Mouse (Mus musculus) left cerebral cortex, adult 11 months (tissue): ENCODE measurements at regions not wholly inside any gene's neighbourhood (a gene's known extent, or its start where the extent isn't known, plus 50 kb on each side); places are given as distances from the start of the nearest gene placed in this dataset.

Experiments
- DNase-seq: peaks from one replicate; pipeline ENCODE4 v3.0.0; 2022; ENCODE audit warnings: low spot score

DNA sequence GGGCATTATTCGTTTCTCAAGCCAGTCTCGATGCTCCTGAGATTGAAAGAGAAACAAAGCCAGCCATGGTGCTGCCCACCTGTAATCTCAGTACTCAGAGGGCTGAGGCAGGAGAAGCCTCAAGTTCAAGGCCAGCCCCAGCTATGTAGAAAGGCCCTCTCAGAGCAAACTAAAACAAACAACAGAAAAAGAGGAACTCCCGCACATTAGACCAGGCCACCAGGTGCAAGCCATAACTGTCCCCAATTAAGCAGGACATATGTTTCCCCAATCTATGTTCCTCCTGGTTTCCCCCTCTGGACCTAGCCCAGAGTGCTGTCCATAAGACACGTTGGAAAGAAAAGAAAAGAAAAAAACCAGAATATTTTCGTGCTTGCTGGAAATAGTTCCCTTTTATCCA lies 142.5 kb downstream of the Cdc5l start:
- DNase-seq, result no peak

DNA sequence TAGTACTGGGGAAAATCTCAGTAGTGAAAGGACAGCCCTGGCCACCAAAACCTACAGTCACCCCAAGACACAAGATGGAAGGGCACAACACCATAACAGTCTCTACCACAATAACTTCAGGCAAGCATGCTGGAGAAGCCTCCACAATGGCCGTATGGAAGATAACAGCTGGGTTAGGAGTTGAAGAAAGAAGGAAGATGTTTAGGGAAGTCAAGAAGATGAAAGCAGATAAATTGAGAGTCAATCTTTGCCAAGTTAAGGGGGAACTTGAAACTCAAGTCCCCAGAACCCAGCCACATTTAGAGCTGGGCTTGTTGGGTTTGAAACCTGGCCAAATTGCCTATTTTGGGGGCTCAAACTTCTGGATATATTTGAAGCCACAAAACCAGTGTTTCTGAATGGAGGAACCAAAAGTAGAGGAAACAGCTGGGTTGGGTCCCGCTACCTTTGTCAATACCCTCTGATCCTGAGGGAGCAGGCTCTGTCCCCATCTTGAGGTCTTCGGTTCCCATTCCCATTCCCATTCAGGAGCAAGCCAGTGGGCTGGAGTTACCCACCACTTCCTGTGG lies 147.8 kb downstream of the Cdc5l start:
- DNase-seq, result no peak

DNA sequence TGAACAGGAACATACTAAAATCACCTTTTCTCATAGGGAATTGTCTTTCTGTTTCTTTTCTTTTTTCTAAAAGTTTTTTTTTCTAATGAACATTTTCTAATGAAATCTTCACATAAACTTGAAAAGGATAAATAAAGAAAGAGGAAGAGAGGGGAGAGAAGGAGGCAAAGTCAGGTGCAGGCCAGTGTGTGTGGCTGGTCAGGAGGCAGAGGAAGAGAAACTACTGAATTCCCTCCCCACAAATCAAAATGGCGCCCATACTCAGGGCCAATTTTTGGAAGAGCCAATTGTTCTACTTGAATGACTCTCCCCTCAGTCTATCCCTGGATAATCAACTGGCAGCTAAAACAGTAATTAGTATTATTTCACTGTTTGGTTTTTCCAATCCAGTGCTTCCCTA lies 152.0 kb downstream of the Cdc5l start:
- DNase-seq, result no peak

DNA sequence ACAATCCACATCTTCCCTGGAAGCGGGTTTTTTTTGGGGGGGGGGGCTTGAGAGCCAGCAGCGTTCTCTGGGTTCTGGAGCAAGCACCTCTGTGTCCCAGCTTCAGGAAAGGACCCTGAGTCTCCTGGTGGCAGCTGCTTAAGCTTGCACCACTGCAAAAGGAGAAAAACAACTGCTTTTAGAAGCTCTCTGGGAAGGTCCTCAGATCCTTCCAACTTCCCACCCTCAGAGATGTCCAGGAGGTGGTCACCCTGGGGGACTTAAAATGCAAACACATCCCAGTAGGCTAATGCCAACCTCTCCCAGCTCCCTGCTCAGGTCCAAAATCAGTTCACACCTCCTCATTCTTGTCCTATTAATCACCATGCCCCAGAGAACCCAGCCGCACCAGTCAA lies 153.7 kb downstream of the Cdc5l start:
- no peak for DNase-seq

DNA sequence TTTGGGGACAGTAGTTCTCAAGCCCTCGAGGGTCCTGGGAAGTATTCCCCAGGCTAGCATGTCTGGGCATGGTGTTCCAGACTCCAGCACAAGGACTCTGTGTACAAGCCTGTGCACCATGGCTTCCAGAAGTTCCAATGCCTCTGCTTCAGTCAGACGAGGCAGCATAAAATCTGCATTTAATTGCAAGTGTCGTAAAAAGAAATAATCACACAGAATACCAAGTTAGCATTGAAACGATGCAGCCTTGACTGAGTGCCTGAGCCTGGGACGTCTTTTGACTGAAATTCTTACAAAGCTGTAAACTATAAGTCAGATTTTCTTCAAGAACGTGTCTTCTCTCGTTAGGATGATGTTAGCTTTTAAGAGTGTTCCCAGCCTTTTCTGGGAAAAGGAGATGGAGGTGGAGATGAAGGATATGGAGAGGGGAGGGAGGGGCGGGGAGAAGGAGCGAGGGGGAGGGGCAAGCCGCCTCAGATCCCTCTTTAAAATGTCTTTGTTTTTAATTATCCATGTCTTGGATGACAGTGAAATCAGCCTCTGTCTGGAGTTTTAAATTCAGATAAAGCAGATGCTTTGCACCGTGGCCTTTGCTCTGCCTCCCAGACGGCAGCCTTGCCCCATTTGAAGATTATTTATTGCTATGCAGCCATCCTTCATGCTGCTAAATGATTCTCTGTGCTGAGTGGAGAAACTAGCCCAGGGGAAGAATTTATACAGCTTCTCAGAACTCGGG lies 154.3 kb downstream of the Cdc5l start:
- DNase-seq, result no peak

DNA sequence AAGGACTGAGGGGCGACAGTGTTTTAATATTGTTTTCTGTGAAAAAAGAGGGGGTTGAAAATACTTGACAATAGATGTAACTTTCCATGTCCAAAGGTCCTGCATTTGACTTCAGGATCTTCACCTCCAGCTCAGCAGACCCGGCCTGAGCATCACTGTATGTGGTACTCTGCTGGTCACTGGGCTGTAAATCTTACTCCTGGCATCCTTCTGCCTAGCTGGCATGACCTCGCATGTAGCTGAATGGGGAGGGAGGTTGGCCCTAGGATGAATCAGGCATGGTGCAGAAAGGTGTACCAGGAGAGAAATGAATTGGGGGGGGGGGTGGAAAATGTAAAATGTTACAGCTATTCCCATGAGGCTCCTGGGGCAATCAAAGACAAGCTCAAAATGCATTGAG lies 156.0 kb downstream of the Cdc5l start:
- no peak for DNase-seq

DNA sequence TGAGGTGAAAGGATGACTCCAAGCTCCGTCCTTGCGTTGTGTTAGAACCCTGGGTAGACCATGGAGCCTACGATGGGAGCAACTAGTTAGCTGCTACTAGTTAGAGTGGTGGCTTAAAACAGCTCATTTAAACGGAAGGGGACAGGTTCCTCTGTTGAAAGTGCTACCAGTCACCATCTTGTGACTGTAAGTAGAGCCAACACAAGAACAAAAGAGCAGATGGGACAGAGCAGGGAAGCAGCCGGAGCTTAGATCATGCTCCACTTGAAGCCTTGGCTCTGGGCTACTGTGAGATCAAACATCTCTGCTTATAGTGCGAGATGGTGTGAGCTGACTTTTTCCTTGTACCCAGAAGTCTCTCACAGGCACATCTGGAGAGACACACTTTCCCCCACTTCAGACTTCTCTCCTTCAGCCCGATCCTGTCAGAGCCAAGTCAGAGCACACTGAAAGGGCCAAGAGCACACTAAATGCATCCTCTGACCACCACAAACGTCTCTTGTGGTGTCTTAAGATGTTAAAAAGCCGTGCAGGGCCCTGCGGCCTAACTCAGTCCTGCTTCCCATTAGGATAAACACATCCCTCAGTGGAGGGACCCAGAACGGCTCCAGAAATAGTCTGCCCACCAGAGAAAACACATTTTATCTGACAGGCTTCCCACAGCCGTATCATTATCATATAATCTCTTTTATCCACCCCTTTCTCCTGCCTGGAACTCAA lies 156.7 kb downstream of the Cdc5l start:
- DNase-seq, result no peak

DNA sequence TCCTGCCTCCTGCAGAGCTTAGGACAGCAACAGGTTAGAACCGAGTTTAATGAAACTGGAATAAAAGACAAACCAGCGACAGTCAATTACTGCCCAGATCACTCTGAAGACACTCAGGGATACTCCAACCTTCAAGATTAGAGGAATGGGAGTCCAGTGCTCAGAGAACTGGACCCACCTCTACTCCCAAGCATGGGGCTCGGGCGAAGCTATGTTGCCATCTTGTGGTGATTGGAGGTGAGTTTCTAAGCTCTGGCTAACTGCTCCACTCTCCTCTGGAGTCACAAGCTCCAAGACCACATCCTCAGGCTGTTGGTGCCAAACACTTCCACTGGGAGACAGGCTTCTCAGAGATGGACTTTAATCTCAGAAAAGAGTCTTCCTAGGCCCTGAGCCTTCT lies 158.6 kb downstream of the Cdc5l start:
- no peak for DNase-seq

DNA sequence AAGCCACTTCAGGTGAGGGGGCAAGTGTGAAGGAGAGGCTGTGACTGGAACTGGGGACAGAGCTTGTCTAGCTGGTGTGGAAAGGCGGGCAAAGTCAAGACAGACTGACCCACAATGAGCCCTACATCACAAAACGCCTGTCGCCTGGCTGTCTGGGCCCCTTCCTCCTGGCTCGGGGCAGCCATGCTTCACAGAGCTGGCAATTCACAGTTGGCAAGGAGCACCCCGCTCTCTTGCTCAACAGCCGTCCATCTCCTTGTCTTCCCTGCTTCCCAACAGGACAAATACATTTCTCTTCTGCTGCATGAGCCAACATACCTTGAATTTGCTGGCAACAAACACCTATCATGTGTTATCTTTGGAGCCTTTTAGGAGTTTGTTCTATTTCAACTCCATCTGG lies 166.8 kb downstream of the Cdc5l start:
- DNase-seq, result no peak

DNA sequence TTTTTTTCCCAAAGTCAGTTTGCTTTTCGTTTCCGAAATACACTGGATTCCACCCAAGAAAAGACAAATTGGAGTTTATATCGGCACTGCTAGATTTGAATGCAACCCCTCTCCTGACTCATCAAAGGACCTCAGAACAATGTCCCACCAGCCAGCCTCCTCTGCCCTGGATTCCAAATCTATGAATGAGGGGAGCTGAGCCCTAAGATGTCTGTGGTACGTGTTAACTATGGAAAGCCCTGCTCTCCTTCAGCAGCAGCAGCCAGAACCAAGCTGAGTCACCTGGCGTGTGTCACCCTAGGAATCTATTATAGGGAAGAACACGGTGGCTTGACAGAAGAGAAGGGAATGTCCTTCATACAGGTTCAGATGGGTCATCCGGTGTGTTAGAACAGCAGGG lies 167.9 kb downstream of the Cdc5l start:
- DNase-seq, result no peak

DNA sequence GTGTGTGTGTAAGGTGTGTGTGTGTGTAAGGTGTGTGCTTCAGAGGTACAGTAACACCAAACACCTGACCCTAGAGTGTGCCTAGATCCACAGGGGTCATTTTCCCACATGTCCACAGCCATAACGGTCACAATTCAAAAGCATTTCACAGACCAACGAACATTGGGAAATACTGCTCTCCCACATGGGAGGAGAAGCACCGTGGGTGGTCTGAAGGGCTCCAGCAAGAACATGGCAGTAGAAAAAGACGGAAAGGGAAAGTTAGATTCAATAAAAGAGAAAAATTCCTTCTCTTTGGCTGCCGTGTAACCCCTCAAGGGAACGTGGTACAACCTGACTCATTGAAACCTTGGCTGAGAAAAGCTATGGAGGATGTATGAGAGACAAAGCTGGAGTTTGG lies 169.1 kb downstream of the Cdc5l start:
- DNase-seq, result no peak

DNA sequence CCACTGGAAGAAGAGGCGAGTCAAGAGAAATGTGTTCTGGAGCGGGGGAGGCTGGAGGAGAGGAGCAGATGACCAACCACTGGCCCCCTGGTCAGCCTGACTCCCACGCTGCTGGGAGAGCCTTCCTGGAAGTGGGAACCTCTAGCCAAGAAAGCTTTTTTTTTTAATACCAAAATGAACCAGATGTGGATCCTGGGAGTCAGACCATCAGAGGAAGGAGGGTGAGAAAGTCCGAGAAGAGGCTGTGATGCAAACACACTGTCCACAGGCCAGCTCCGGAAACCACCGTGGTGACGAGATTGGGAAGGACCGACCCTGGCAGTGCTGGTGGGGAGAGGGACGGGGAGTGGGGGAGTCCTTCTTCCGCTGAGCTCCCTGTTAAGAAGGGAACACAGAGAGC lies 173.1 kb downstream of the Cdc5l start:
- no peak for DNase-seq

DNA sequence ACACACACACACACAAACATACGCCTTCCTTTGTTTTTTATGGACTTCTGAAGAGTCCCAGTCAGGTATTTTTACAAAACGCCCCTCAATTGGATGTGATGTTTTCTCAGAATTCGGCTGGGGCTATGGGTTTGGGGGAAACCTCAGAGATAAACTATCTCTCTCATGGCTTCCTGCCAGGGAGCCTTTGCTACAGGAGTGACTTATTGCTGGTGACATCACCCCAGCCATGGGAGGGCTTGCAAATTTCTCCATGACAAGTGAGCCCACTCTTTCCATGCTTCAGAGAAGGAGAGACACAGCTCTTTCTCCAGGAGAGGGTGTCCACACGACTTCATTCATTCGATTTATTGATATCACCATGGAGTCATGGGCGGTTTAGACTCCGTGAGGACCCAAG lies 175.5 kb downstream of the Cdc5l start:
- DNase-seq, result no peak

DNA sequence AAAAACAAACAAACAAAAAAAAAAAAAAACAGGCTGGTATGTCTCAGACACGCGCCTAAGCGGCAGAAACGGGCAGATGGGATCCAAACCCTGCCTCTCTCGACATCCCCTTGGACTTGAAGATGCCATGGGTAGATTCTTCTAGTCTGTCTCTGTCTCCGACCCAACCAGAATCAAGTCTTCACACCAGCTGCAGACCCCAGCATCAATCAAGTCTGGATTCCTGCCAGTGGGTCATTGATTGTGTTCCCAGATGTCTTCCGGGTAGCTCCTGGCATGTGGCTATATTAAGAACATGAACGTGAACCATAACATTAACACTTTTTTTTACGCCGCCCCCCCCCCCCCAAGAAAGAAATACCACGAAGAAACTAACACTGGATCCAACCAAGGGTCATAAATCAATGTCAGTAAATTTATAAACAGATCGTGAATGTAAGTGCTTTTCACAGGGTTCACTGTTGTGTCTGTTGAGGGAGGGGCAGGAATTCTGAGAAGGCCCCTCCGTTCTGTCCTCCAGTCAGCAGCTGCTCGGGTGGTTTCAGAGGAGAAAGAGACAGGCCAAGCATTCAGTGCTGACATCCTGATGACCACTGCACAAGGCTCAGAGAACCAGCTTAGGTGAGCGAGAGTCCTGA lies 180.8 kb downstream of the Cdc5l start:
- DNase-seq, result no peak

DNA sequence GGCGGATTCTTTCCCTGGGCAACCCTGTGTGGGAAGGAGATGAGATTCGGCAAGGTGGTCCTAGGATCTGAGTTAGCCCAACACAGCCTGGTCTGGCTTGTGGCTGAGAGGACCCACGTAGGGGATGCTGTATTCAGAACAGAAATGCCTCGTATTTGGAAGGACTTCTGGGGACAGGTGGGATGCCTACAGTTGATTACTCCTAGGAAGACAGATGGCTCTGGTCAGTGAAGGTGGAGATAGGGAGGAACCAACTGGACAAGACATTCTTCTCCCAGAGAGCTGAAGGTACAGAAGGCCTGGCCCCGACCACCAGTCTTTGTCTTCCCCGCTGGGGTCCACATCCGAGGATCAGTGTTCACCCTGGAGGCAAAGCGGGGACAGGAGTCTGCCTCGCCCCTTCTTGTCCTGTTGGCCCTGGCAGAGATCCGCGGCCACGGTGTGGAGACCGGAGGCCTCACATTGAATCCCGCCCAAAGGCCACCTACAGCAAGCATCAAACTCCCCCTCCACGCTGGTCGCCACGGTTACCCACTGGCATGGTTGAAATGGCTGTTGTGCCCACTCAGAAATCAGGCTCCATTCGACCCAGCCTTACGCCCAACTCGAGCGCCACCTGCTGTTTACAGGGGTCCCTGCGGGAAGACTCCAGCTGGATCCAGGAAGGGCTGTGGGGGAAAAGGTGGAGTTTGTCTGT lies 182.4 kb downstream of the Cdc5l start:
- peak; percentile 36 for DNase-seq

DNA sequence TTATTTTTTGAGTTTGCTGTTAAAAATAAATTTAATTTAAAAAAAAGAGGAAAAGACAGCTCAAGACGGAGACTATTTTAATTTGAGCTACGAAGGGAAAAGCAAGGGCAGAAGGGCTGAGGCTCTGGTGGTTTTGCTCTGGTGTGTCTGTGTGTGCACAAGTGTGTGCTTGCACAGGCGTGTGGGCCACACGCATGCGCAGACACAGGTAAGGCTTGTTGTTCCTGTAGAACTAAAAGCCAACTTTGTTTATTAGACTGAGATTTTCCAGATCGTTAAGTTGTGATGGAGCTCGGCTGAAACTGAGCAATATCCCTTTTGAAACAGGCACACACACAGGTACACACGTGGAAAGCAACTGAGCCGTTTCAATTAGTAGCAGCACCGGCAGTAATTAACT lies 183.1 kb downstream of the Cdc5l start:
- DNase-seq, result no peak

DNA sequence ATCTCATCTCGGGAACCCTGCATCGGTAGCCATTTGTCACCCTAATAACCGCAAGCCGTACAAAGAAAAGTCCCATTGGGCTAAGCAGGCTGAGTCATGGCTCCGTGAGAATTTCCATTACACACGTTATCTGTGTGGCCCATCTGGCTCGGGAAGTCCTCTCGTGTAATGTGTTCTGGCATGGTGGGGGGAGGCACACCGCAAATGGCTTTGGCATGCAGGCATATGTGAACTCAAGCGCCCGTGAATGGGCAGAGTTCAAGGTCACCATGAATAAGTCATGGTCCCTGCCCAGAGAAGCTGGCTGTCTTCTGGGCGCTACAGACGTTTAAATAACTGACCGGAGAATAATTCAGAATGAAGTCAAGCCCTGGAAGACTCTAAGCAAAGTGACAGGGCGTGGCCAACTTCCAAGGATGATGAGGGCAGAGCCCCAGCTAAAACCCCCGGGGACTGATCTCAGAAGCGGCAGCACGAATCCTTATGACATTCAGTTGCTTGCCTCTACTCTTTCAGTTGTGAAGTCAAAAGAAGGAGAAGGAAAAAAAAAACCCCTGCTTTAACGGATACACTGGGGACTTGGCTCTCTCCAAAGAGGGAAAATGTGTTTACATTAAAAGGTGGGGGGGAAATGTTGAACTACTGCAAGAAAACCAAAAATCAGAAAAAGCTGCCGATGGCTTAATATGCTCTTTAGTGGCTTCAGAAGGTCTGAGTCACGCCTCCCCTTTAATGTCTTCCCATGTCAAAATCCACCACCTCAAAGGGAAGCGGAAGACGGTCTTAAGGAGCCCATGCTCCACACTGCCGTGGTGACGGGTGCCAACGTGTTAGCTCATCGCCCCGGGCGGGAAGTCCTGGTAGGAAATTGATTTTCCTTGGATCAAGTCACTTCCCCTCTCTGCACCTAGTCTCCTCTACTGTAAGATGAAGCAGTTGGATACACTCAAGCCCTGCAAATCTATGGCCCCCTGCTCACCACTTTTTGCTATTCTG lies 186.1 kb downstream of the Cdc5l start:
- no peak for DNase-seq

DNA sequence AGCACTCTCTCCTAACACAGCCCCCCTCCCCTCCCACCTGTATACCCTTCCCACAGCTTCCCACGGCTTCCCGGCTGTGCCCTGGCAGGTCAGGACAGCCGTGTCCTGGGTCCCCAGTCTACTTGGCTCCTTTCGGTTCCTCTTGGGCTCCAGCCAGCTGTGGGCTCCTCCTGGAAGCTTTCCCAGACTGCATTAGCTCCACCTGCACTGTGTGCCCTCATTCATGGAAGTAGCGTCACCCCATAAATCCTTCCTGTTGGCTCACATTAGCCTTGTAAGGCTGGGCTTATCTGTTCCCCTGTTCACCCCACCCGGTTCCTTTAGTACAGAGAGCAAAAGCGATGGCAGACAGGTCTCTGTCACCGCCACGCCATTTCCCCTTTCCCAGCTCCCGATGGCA lies 188.7 kb downstream of the Cdc5l start:
- DNase-seq, result no peak

DNA sequence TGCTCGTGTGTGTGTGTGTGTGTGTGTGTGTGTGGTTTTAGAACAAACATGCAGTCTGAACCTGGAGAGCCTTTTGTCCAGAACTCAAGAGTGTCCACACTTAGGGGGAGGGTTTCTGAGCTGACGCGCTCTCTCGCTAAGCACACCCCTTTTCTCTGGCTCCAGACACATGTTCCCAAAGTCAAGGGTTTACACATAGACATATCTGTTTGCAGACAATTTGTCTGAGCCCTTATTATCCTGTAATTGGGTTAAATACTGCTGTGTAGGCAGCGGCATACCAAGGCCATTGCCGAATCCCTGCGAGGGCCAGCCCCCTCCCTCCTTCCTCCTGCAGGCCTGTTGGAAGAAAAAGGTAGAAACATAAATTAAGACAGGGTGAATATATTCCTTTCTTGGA lies 190.4 kb downstream of the Cdc5l start:
- no peak for DNase-seq

DNA sequence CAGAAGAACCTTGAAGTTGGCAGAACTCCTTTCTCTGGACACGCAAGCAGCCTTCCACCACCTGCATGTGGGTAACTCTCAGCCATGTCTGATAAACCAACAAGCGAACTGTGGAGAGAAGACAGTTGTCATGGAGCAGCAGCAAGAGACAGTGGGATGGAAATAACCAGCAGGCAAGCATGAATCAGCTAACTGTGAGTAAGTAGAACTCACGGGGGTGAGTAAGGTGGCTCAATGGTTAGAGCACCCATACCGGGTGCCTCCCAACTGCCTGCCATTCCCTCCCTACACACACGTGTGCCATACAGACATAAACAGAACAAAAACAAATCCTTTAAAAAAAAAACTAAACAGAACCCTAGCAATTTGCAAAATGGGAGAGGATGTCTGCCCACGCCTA lies 191.5 kb downstream of the Cdc5l start:
- DNase-seq, result no peak

DNA sequence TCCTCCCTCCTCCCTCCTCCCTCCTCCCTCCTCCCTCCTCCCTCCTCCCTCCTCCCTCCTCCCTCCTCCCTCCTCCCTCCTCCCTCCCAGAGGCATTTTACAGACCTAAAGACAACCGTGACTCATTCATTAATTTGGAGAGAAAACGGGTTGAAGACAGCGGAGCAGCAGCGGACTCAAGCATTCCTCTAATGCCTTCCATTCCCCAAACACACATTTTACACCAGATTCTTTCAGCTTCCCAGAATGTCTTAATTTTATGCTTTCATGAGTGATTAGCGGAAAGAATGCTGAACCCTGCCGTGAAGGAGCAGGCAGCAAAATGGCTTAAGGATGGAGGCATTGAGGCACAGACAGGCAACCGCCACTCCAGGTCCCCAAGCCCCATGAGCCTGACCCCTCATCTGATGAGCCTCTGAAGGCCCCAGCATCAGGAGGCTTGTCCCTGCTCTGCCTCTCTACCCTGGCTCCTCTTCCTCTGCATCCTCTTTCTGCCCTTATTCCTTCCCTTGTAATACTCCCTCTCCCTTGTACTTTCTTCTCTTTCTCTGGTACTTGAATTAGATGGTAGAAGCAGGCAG lies 192.5 kb downstream of the Cdc5l start:
- DNase-seq, result no peak
